Mouse (Mus musculus) embryonic facial prominence, embryonic 15.5 days (tissue): ENCODE measurements around the gene Bcl7a. TPM values are rescaled to one million over a fixed set of nuclear protein-coding genes. Genes with fewer than 3 reads are reported as not detected.

Experiments
- polyA plus RNA-seq: library from polyadenylated mRNA; unstranded; fragments of >200 nt; fragmentation: Nextera tagmentation; extraction: Ambion mirVana; gene quantifications from 2 replicates; pipeline ENCODE4 v1.2.1, GENCODE M21; 2015

The Bcl7a gene
- polyA plus RNA-seq, 1 experiment from 2014 or later, result 31.0 TPM

Other genes starting within 250 kb of the Bcl7a start
- gene Rhof, start 211.1 kb upstream of the Bcl7a start, polyA plus RNA-seq, result 5.4 and 6.4 TPM in 2 replicates
- gene Setd1b, start 201.6 kb upstream of the Bcl7a start, polyA plus RNA-seq, result 11.4 TPM in 2 replicates
- 92.3 and 95.4 TPM in 2 replicates for gene Psmd9, start 174.4 kb upstream of the Bcl7a start, polyA plus RNA-seq
- not detected in 2 replicates for gene Hpd, start 161.1 kb upstream of the Bcl7a start, polyA plus RNA-seq
- 3.4 and 4.7 TPM in 2 replicates for gene Wdr66, start 91.7 kb upstream of the Bcl7a start, polyA plus RNA-seq
- gene Mlxip, start 51.0 kb downstream of the Bcl7a start, polyA plus RNA-seq, result 17.9 and 20.7 TPM in 2 replicates
- 1.1 and 1.5 TPM in 2 replicates for gene Lrrc43, start 145.5 kb downstream of the Bcl7a start, polyA plus RNA-seq
- not detected in 2 replicates for gene Il31, start 145.7 kb downstream of the Bcl7a start, polyA plus RNA-seq
- gene B3gnt4, start 166.6 kb downstream of the Bcl7a start, polyA plus RNA-seq, result 0.49 and 1.1 TPM in 2 replicates
- 108 and 114 TPM in 2 replicates for gene Diablo, start 180.3 kb downstream of the Bcl7a start, polyA plus RNA-seq
- 0.46 and 0.68 TPM in 2 replicates for gene Gm49027, start 181.7 kb downstream of the Bcl7a start, polyA plus RNA-seq
- gene Vps33a, start 229.2 kb downstream of the Bcl7a start, polyA plus RNA-seq, result 27.3 and 27.8 TPM in 2 replicates